Comparison of ENCODE assay signal across 21 mouse cellular contexts in the genomic region with DNA sequence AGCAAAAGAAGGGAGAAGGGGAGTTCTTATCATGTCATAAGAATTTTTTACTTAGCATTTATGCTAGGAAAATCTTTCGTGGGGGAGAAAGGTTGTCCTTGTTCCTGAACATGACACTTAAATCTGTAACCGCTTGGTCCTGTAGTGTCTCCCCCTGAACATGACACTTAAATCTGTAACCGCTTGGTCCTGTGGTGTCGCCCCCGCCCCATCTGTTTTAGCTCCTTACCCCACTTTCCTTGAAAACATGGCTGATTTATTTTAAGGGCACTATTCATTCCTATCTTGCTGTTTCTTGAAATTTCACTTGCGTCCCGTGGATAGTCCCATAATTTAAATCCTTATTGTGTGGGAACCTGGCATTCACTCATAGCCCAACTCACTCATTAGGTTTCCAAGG.
"Had no signal": no experiment of that assay in that cellular context is flagged by ENCODE, and none has a peak within 500 bp of the region (broad histone marks: within the 10 kb centered on the region; RNA-seq: fewer than 3 reads in every experiment).

No protein-coding gene starts in this region.

- ATAC-seq: hindbrain, postnatal 0 days; intestine, embryonic 16.5 days; liver, embryonic 12.5 days had no signal

- H3K9me3 ChIP-seq: heart, embryonic 10.5 days; heart, embryonic 12.5 days; hindbrain, embryonic 13.5 days; hindbrain, embryonic 15.5 days; kidney, embryonic 15.5 days; limb, embryonic 13.5 days; limb, embryonic 15.5 days; liver, embryonic 12.5 days had no signal

- DNase-seq: gastrocnemius, postnatal 14 days; gastrocnemius, postnatal 36 days; heart, adult 18-20 months; heart, postnatal 10 days; kidney, adult 11 months; kidney, adult 9 months; kidney, postnatal 14 days; kidney, postnatal 36 days; left cerebral cortex, postnatal 4 days had no signal

- H3K4me2 ChIP-seq: heart, embryonic 12.5 days; hindbrain, embryonic 13.5 days; hindbrain, embryonic 15.5 days; kidney, embryonic 15.5 days; limb, embryonic 13.5 days; limb, embryonic 15.5 days; liver, embryonic 12.5 days had no signal

- H3K9ac ChIP-seq: heart, embryonic 12.5 days; hindbrain, embryonic 13.5 days; hindbrain, embryonic 15.5 days; kidney, embryonic 15.5 days; limb, embryonic 13.5 days; limb, embryonic 15.5 days; liver, embryonic 12.5 days; liver, embryonic 14.5 days had no signal

- H3K4me1 ChIP-seq: heart, embryonic 10.5 days; heart, embryonic 12.5 days; hindbrain, embryonic 13.5 days; hindbrain, embryonic 15.5 days; kidney, embryonic 15.5 days; limb, embryonic 13.5 days; limb, embryonic 15.5 days; liver, embryonic 12.5 days had no signal

- H3K4me3 ChIP-seq: heart, embryonic 10.5 days; heart, embryonic 12.5 days; hindbrain, embryonic 13.5 days; hindbrain, embryonic 15.5 days; kidney, embryonic 15.5 days; limb, embryonic 13.5 days; limb, embryonic 15.5 days; liver, embryonic 12.5 days had no signal

- H3K27ac ChIP-seq: heart, embryonic 10.5 days; hindbrain, embryonic 13.5 days; hindbrain, embryonic 15.5 days; hindbrain, postnatal 0 days; kidney, embryonic 15.5 days; kidney, postnatal 0 days; limb, embryonic 13.5 days; limb, embryonic 15.5 days; liver, embryonic 12.5 days; liver, embryonic 14.5 days had no signal

- H3K36me3 ChIP-seq: heart, embryonic 10.5 days; heart, embryonic 12.5 days; hindbrain, embryonic 13.5 days; hindbrain, embryonic 15.5 days; kidney, embryonic 15.5 days; limb, embryonic 13.5 days; limb, embryonic 15.5 days; liver, embryonic 12.5 days had no signal

- H3K27me3 ChIP-seq: heart, embryonic 12.5 days; hindbrain, embryonic 13.5 days; hindbrain, embryonic 15.5 days; kidney, embryonic 15.5 days; limb, embryonic 13.5 days; limb, embryonic 15.5 days; liver, embryonic 12.5 days had no signal
